ENCODE assay signal across 9 mouse cellular contexts in the genomic region with DNA sequence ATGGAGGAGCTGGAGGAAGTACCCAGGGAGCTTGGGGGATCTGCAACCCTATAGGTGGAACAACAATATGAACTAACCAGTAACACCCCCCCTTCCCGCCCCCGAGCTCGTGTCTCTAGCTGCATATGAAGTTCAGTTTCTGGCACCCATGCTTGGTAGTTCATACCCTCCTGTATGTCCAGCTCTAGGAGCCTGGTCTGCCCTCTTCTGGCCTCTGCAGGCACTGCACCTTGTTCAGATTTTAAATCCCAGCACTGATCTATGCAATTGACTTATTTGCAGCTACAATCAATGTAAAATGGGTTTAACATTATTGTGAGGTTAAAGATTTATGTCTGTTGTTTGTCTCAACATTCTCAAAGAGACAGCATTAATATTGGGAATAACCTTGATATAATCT.
DNase-seq lines count a peak whose midpoint lies in the region; ATAC-seq and TF ChIP-seq lines count a peak whose summit lies in the region.
"Had no signal": no experiment of that assay in that cellular context is flagged by ENCODE, and none has a peak within 500 bp of the region (broad histone marks: within the 10 kb centered on the region; RNA-seq: fewer than 3 reads in every experiment).

No protein-coding gene starts in this region.

- no peak overlapping the region for H3K4me2 ChIP-seq in hindbrain, postnatal 0 days (ENCODE audit: low read depth, low read length)
- no peak overlapping the region for H3K4me2 ChIP-seq in hindbrain, embryonic 14.5 days (replicated peaks)
- no peak overlapping the region for H3K4me2 ChIP-seq in CH12.LX (ENCODE audit: insufficient read depth, low read depth, poor library complexity, severe bottlenecking)
- H3K4me2 ChIP-seq in neural tube, embryonic 11.5 days (ENCODE audit: low read depth): no peak overlapping the region
- H3K4me2 ChIP-seq: forebrain, embryonic 13.5 days had no signal

- no peaks in the 10 kb centered on the region for H3K4me1 ChIP-seq in hindbrain, postnatal 0 days (ENCODE audit: insufficient read depth, low read length)
- no peaks in the 10 kb centered on the region for H3K4me1 ChIP-seq in hindbrain, embryonic 14.5 days (replicated peaks; ENCODE audit: control insufficient read depth, insufficient read depth, low read length)
- H3K4me1 ChIP-seq in CH12.LX (ENCODE audit: control insufficient read depth in 1 of 2, insufficient read depth in 2 of 2): no peaks in the 10 kb centered on the region
- H3K4me1 ChIP-seq in neural tube, embryonic 11.5 days (ENCODE audit: control insufficient read depth, insufficient read depth, low read length): no peaks in the 10 kb centered on the region
- H3K4me1 ChIP-seq: forebrain, embryonic 13.5 days had no signal

- no peaks in the 10 kb centered on the region for H3K36me3 ChIP-seq in hindbrain, postnatal 0 days (ENCODE audit: insufficient read depth, low read length)
- no peaks in the 10 kb centered on the region for H3K36me3 ChIP-seq in hindbrain, embryonic 14.5 days (replicated peaks; ENCODE audit: control insufficient read depth, insufficient read depth)
- H3K36me3 ChIP-seq in CH12.LX (replicated peaks in 1 of 2; ENCODE audit: control insufficient read depth in 1 of 2, insufficient read depth in 1 of 2, low read length in 1 of 2): no peaks in the 10 kb centered on the region
- no peaks in the 10 kb centered on the region for H3K36me3 ChIP-seq in neural tube, embryonic 11.5 days (ENCODE audit: control insufficient read depth, insufficient read depth, low read length)

- H3K9ac ChIP-seq in hindbrain, postnatal 0 days (replicated peaks; ENCODE audit: low read length): no peak overlapping the region
- H3K9ac ChIP-seq in hindbrain, embryonic 14.5 days: no peak overlapping the region
- H3K9ac ChIP-seq in CH12.LX (ENCODE audit: insufficient read depth, low read depth): no peak overlapping the region
- no peak overlapping the region for H3K9ac ChIP-seq in neural tube, embryonic 11.5 days (ENCODE audit: low read length)
- H3K9ac ChIP-seq: forebrain, embryonic 13.5 days had no signal

- in situ Hi-C loops in CH12.LX (cut with MboI; ENCODE audit: low pct_ligation_motif_present, low pct_unique_long_range_greater_than_20kb, low sequenced_read_pairs): no loop called here

- no peak for TF ChIP-seq POLR2A in CH12.LX (IDR thresholded peaks at IDR 0.05; ENCODE audit: low read depth, low read length)

- no peak overlapping the region for H3K27ac ChIP-seq in hindbrain, postnatal 0 days
- no peak overlapping the region for H3K27ac ChIP-seq in hindbrain, embryonic 14.5 days
- no peak overlapping the region for H3K27ac ChIP-seq in CH12.LX (ENCODE audit: insufficient read depth, low read depth)
- H3K27ac ChIP-seq in neural tube, embryonic 11.5 days (ENCODE audit: low read depth, low read length): no peak overlapping the region
- H3K27ac ChIP-seq: forebrain, embryonic 13.5 days had no signal

- peak; percentile 34; the same call in 1 of the 2 replicates for TF ChIP-seq CTCF in hindbrain, postnatal 0 days (IDR thresholded peaks at IDR 0.05; ENCODE audit: low read depth)
- TF ChIP-seq CTCF in CH12.LX (conservative IDR thresholded peaks at IDR 0.05 in 1 of 2, IDR thresholded peaks at IDR 0.05 in 1 of 2; ENCODE audit: low read depth in 2 of 2, low read length in 2 of 2): peak; percentile 34 to 68; a peak in 2 of 4 replicates

- H3K9me3 ChIP-seq in hindbrain, postnatal 0 days (ENCODE audit: low read length): no peaks in the 10 kb centered on the region
- H3K9me3 ChIP-seq in hindbrain, embryonic 14.5 days (ENCODE audit: control insufficient read depth, low read length): no peaks in the 10 kb centered on the region
- no peaks in the 10 kb centered on the region for H3K9me3 ChIP-seq in CH12.LX (replicated peaks; ENCODE audit: low read length)
- no peaks in the 10 kb centered on the region for H3K9me3 ChIP-seq in neural tube, embryonic 11.5 days (ENCODE audit: control insufficient read depth, low read length)
- H3K9me3 ChIP-seq: forebrain, embryonic 13.5 days had no signal

- no peak overlapping the region for H3K4me3 ChIP-seq in hindbrain, postnatal 0 days (ENCODE audit: low read length)
- H3K4me3 ChIP-seq in hindbrain, embryonic 14.5 days (replicated peaks; ENCODE audit: low read length): no peak overlapping the region
- H3K4me3 ChIP-seq in CH12.LX (replicated peaks in 1 of 3; ENCODE audit: low read depth in 2 of 3, low read length in 2 of 3, poor library complexity in 1 of 3): no peak overlapping the region
- no peak overlapping the region for H3K4me3 ChIP-seq in neural tube, embryonic 11.5 days (ENCODE audit: low read depth, low read length)
- H3K4me3 ChIP-seq: forebrain, embryonic 13.5 days had no signal

- ATAC-seq in hindbrain, postnatal 0 days: no peak
- no peak for ATAC-seq in hindbrain, embryonic 14.5 days (ENCODE audit: low FRiP score)
- no peak for ATAC-seq in neural tube, embryonic 11.5 days (ENCODE audit: insufficient read depth, low FRiP score, low TSS enrichment)
- ATAC-seq: forebrain, embryonic 13.5 days had no signal

- peak; percentile 36 for TF ChIP-seq RAD21 in CH12.LX (IDR thresholded peaks at IDR 0.05; ENCODE audit: low read depth, low read length)

- DNase-seq in hindbrain, postnatal 0 days (ENCODE audit: low spot score): no peak
- DNase-seq in hindbrain, embryonic 14.5 days (ENCODE audit: low spot score): no peak
- peak; percentile 49 for DNase-seq in CH12.LX (ENCODE audit: extremely low read depth)
- peak; percentile 6 for DNase-seq in c-Kit-positive CD71-negative TER-119-negative erythroid progenitor cells, embryonic 14.5 days (ENCODE audit: low read depth)
- DNase-seq in neural tube, embryonic 11.5 days (ENCODE audit: low spot score): peak; percentile 19
- DNase-seq in frontal cortex, adult 2 months (ENCODE audit: extremely low spot score in 1 of 2, low spot score in 1 of 2): no peak
- no peak for DNase-seq in cerebellum, adult 8-10 months
- no peak for DNase-seq in layer of hippocampus, postnatal 14 days (ENCODE audit: low spot score in 2 of 2)

- 76% methylated on average over 3 of the region's 3 CpGs for WGBS in hindbrain, postnatal 0 days
- 83% methylated on average over 3 of the region's 3 CpGs for WGBS in hindbrain, embryonic 14.5 days
- 82% methylated on average over 3 of the region's 3 CpGs for WGBS in neural tube, embryonic 11.5 days

- H3K79me2 ChIP-seq in CH12.LX (replicated peaks; ENCODE audit: control insufficient read depth, extremely low read depth, insufficient read depth, poor library complexity, severe bottlenecking): no peaks in the 10 kb centered on the region

- dilution Hi-C loops in CH12.LX (cut with MboI; ENCODE audit: extremely low pct_ligation_motif_present, extremely low pct_unique_long_range_greater_than_20kb, low sequenced_read_pairs): no loop called here

- H3K27me3 ChIP-seq in hindbrain, postnatal 0 days (ENCODE audit: insufficient read depth, low read length): no peaks in the 10 kb centered on the region
- no peaks in the 10 kb centered on the region for H3K27me3 ChIP-seq in hindbrain, embryonic 14.5 days (ENCODE audit: control insufficient read depth, insufficient read depth, low read length)
- H3K27me3 ChIP-seq in CH12.LX (replicated peaks): no peaks in the 10 kb centered on the region
- H3K27me3 ChIP-seq in neural tube, embryonic 11.5 days (ENCODE audit: control insufficient read depth, insufficient read depth, low read length): no peaks in the 10 kb centered on the region
- H3K27me3 ChIP-seq: forebrain, embryonic 13.5 days had no signal

- no peak for TF ChIP-seq EP300 in CH12.LX (IDR thresholded peaks at IDR 0.05; ENCODE audit: low read length)

TF ChIP-seq in CH12.LX, 34 proteins besides CTCF, POLR2A, EP300 and RAD21:
- TF ChIP-seq SMC3 (IDR thresholded peaks at IDR 0.05; ENCODE audit: low read depth, low read length) (peak; percentile 71), USF2 (conservative IDR thresholded peaks at IDR 0.05; ENCODE audit: low read depth, low read length) (no peak)

Comparison
In these comparisons a context has a peak if more than half of its experiments do, and no peak if none do; other contexts are left out.
1. DNase-seq: peak in CH12.LX (single experiment), c-Kit-positive CD71-negative TER-119-negative erythroid progenitor cells, embryonic 14.5 days (single experiment) and neural tube, embryonic 11.5 days (single experiment); none in hindbrain, postnatal 0 days (single experiment), hindbrain, embryonic 14.5 days (single experiment), frontal cortex, adult 2 months (0 of 2), cerebellum, adult 8-10 months (single experiment) and layer of hippocampus, postnatal 14 days (0 of 2).